Mouse (Mus musculus): ENCODE results near the gene Use1. TPM values are rescaled to one million over a fixed set of nuclear protein-coding genes. Genes with fewer than 3 reads are reported as not detected.

Gene Use1
- total and polyA plus RNA-seq, 3 experiments, result 107 to 117 TPM; not detected in 1

DNA sequence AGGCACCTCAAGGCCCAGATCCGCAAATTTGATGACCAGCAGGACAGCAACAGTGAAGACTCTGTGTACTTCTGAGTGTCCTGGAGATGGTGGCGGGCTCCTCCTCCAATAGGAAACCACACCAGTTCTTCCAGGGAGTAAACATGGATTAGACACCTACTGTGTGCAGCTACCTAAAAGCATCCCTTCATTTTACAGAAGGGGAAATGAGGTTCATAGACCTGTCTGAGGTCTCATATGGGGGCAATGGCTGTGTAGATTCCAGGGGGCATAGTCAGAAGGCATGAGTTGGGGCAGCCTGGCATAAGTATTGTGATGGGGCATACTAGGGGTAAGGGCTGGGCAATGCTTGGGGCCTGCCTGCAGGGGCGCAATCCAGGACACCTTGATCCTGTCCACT lies 6.4 kb downstream of the Use1 start:
- no peak overlapping the region for H3K4me3 ChIP-seq (ENCODE audit: control insufficient read depth in 1 of 2, insufficient read depth in 1 of 2, low read depth in 2 of 2, low read length in 2 of 2)
- H3K9ac ChIP-seq (ENCODE audit: control insufficient read depth, low read depth, low read length, poor library complexity, severe bottlenecking), result no peak overlapping the region
- H3K9me3 ChIP-seq (replicated peaks; ENCODE audit: insufficient read depth, low read length), result no peaks in the 10 kb centered on the region
- peaks cover 0 to 7% of the 10 kb centered on the region in 2 experiments; a peak in 2 of 4 replicates for H3K4me1 ChIP-seq (ENCODE audit: control insufficient read depth in 1 of 2, insufficient read depth in 2 of 2, low read length in 2 of 2)
- DNase-seq (ENCODE audit: low read depth, low spot score), result no peak
- H3K27ac ChIP-seq (ENCODE audit: control insufficient read depth, low read depth, low read length), result no peak overlapping the region
- H3K79me2 ChIP-seq (ENCODE audit: control insufficient read depth, insufficient read depth, low read length, poor library complexity), result no peaks in the 10 kb centered on the region; the same call in 1 of the 2 replicates
- H3K36me3 ChIP-seq (ENCODE audit: control insufficient read depth in 1 of 2, insufficient read depth in 2 of 2, low read length in 2 of 2), result peaks cover 0 to 6% of the 10 kb centered on the region in 2 experiments; a peak in 1 of 4 replicates
- TF ChIP-seq ZKSCAN1 (IDR thresholded peaks at IDR 0.05; ENCODE audit: low read depth, low read length) (peak; percentile 60; the same call in 1 of the 2 replicates), NRF1 (IDR thresholded peaks at IDR 0.05; ENCODE audit: insufficient read depth, low read depth, low read length, poor library complexity, severe bottlenecking) (no peak), POLR2A (IDR thresholded peaks at IDR 0.05; ENCODE audit: control insufficient read depth in 1 of 2, insufficient read depth in 1 of 2, low read depth in 1 of 2, low read length in 2 of 2, poor library complexity in 1 of 2) (no peak)
- H3K27me3 ChIP-seq (ENCODE audit: control insufficient read depth in 1 of 2, insufficient read depth in 2 of 2, low read length in 2 of 2), result no peaks in the 10 kb centered on the region

DNA sequence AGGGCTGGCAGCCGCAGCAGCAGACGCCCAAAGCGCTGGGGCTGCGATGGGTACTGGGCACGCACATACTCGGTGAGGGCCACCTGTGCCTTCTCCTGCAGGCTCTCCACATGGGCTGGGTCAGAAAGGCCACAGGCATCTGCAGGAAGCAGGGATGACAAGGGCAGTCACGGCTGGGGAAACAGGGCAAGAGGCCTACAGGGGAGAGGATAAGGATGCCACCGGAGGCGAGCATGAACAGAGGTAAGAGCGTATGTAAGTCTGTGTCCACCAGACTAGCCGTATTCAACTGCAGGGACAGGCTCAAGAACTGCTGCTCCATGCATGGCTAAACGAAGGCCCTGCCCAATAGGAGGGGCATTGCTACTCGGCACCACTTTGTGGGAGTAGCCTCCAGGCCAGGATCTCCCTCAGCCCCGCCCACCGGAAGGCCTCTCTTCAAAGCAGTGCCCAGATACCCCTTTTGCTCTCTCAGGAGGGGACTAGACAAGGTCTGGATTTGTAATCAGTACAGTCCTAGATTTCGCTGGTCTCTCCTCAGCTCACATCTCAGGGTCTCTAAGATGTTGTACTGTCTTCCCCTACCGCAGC lies 8.1 kb downstream of the Use1 start:
- no peak for DNase-seq (ENCODE audit: low read depth, low spot score)
- Histone ChIP-seq H3K4me1 (ENCODE audit: control insufficient read depth in 1 of 2, insufficient read depth in 2 of 2, low read length in 2 of 2) (peaks cover 0 to 3% of the 10 kb centered on the region in 2 experiments; a peak in 1 of 4 replicates), H3K4me3 (ENCODE audit: control insufficient read depth in 1 of 2, insufficient read depth in 1 of 2, low read depth in 2 of 2, low read length in 2 of 2) (no peak overlapping the region), H3K36me3 (ENCODE audit: control insufficient read depth in 1 of 2, insufficient read depth in 2 of 2, low read length in 2 of 2) (no peaks in the 10 kb centered on the region), H3K9ac (ENCODE audit: control insufficient read depth, low read depth, low read length, poor library complexity, severe bottlenecking) (no peak overlapping the region), H3K27ac (ENCODE audit: control insufficient read depth, low read depth, low read length) (no peak overlapping the region), H3K9me3 (replicated peaks; ENCODE audit: insufficient read depth, low read length) (no peaks in the 10 kb centered on the region), H3K79me2 (ENCODE audit: control insufficient read depth, insufficient read depth, low read length, poor library complexity) (no peaks in the 10 kb centered on the region; the same call in 1 of the 2 replicates), H3K27me3 (ENCODE audit: control insufficient read depth in 1 of 2, insufficient read depth in 2 of 2, low read length in 2 of 2) (no peaks in the 10 kb centered on the region)
- TF ChIP-seq HCFC1 (IDR thresholded peaks at IDR 0.05; ENCODE audit: low read depth, low read length) (no peak), CHD1 (IDR thresholded peaks at IDR 0.05; ENCODE audit: low read depth, low read length) (no peak), USF1 (IDR thresholded peaks at IDR 0.05; ENCODE audit: low read depth, low read length) (no peak), RAD21 (IDR thresholded peaks at IDR 0.05; ENCODE audit: low read depth, low read length) (no peak), KAT2A (conservative IDR thresholded peaks at IDR 0.05; ENCODE audit: low read depth, low read length) (no peak), ZNF384 (IDR thresholded peaks at IDR 0.05; ENCODE audit: low read depth, low read length) (no peak), E2F4 (IDR thresholded peaks at IDR 0.05; ENCODE audit: borderline replicate concordance, low read depth, low read length) (no peak), BHLHE40 (IDR thresholded peaks at IDR 0.05; ENCODE audit: borderline replicate concordance, low read depth, low read length) (no peak), MYB (IDR thresholded peaks at IDR 0.05; ENCODE audit: low read depth, low read length) (no peak), ELF1 (IDR thresholded peaks at IDR 0.05; ENCODE audit: low read depth, low read length) (no peak)

All from MEL (cell line).